Mouse (Mus musculus) ES-E14 (cell line): ENCODE measurements around the gene Naga.

Experiments used
- CHD2 ChIP-seq: IDR thresholded peaks from 2 replicates; pipeline ENCODE4 v1.6.1; 2014; ENCODE audit warnings: mild to moderate bottlenecking, low read depth, low read length, inconsistent platforms
- MAFK ChIP-seq: IDR thresholded peaks from 2 replicates; pipeline ENCODE4 v1.6.1; 2014; ENCODE audit warnings: mild to moderate bottlenecking, low read depth, low read length, inconsistent platforms; ENCODE audit not compliant: insufficient read depth
- ZNF384 ChIP-seq: IDR thresholded peaks from 2 replicates; pipeline ENCODE4 v1.6.1; 2012; ENCODE audit warnings: low read depth, low read length, inconsistent platforms

GRCm38 (mm10) chr15:82335194-82335593 lies 3.5 kb downstream of the Naga start:
- TF ChIP-seq CHD2 (no peak), ZNF384 (no peak), MAFK (no peak)
